Mouse (Mus musculus) heart, embryonic 12.5 days (tissue): ENCODE measurements at regions not wholly inside any gene's neighbourhood (a gene's known extent, or its start where the extent isn't known, plus 50 kb on each side); places are given as distances from the start of the nearest gene placed in this dataset.

Experiments used
- ATAC-seq: fragments of 200-750 bp; cut with Nextera tagmentation; 2 replicates; pipeline ENCODE4 v1.8.0; 2017; ENCODE audit warnings: moderate TSS enrichment, moderate library complexity; ENCODE audit not compliant: insufficient number of reproducible peaks, low FRiP score
- H3K27ac ChIP-seq: fragments of 300-500 bp; sonication (generic); 2 replicates; pipeline ENCODE4 v1.5.1; 2016; ENCODE audit warnings: mild to moderate bottlenecking, moderate library complexity; ENCODE audit not compliant: poor library complexity, severe bottlenecking
- H3K27me3 ChIP-seq: fragments of 300-500 bp; sonication (generic); replicated peaks from 2 replicates; pipeline ENCODE4 v1.6.1; 2016; ENCODE audit warnings: mild to moderate bottlenecking, moderate library complexity
- H3K36me3 ChIP-seq: fragments of 300-500 bp; sonication (generic); 2 replicates; pipeline ENCODE4 v1.6.1; 2016; ENCODE audit warnings: mild to moderate bottlenecking, moderate library complexity
- H3K4me1 ChIP-seq: fragments of 300-500 bp; sonication (generic); replicated peaks from 2 replicates; pipeline ENCODE4 v1.6.1; 2016; ENCODE audit warnings: mild to moderate bottlenecking
- H3K4me2 ChIP-seq: fragments of 300-500 bp; sonication (generic); 2 replicates; pipeline ENCODE4 v1.6.1; 2016; ENCODE audit warnings: mild to moderate bottlenecking, moderate library complexity
- H3K4me3 ChIP-seq: fragments of 300-500 bp; sonication (generic); 2 replicates; pipeline ENCODE4 v1.5.1; 2016; ENCODE audit warnings: mild to moderate bottlenecking
- H3K9ac ChIP-seq: fragments of 300-500 bp; sonication (generic); 2 replicates; pipeline ENCODE4 v1.6.1; 2016; ENCODE audit warnings: mild to moderate bottlenecking, moderate library complexity
- H3K9me3 ChIP-seq: fragments of 300-500 bp; sonication (generic); replicated peaks from 2 replicates; pipeline ENCODE4 v1.6.1; 2016; ENCODE audit warnings: mild to moderate bottlenecking, moderate library complexity
- WGBS: fragments of 180-500 bp; shearing (Covaris S2); methylation state at CpG from one replicate; pipeline ENCODE4 v1.1.7; 2016; 5-methylcytosine and 5-hydroxymethylcytosine counted together

- no peak for ATAC-seq
- Histone ChIP-seq H3K9ac (no peak overlapping the region), H3K4me2 (no peak overlapping the region), H3K27me3 (no peaks in the 10 kb centered on the region), H3K27ac (no peak overlapping the region), H3K36me3 (no peaks in the 10 kb centered on the region), H3K4me3 (no peak overlapping the region), H3K4me1 (peaks cover 8% of the 10 kb centered on the region; the same call in 1 of the 2 replicates), H3K9me3 (no peaks in the 10 kb centered on the region)
- 34% methylated on average over 4 of the region's 4 CpGs for WGBS
Observed at GRCm38 (mm10) chr13:101935843-101936242, 167.8 kb upstream of the Pik3r1 start.

GRCm38 (mm10) chr13:101954521-101954920 is 186.5 kb upstream of the Pik3r1 start:
- H3K9me3 ChIP-seq: no peaks in the 10 kb centered on the region
- H3K4me3 ChIP-seq: no peak overlapping the region
- ATAC-seq: no peak
- no peak overlapping the region for H3K4me2 ChIP-seq
- WGBS: 84% methylated on average over 3 of the region's 3 CpGs
- no peak overlapping the region for H3K9ac ChIP-seq
- H3K4me1 ChIP-seq: no peaks in the 10 kb centered on the region
- H3K27ac ChIP-seq: no peak overlapping the region
- no peaks in the 10 kb centered on the region for H3K36me3 ChIP-seq
- no peaks in the 10 kb centered on the region for H3K27me3 ChIP-seq

- Histone ChIP-seq H3K27me3 (no peaks in the 10 kb centered on the region), H3K4me1 (no peaks in the 10 kb centered on the region), H3K4me2 (no peak overlapping the region), H3K9me3 (no peaks in the 10 kb centered on the region), H3K36me3 (no peaks in the 10 kb centered on the region), H3K27ac (no peak overlapping the region), H3K4me3 (no peak overlapping the region), H3K9ac (no peak overlapping the region)
- WGBS: 86% methylated on average over 7 of the region's 7 CpGs
- no peak for ATAC-seq
Observed at GRCm38 (mm10) chr13:101955806-101956418, 187.9 kb upstream of the Pik3r1 start.

- Histone ChIP-seq H3K4me2 (no peak overlapping the region), H3K4me3 (no peak overlapping the region), H3K9me3 (no peaks in the 10 kb centered on the region), H3K4me1 (no peaks in the 10 kb centered on the region), H3K27me3 (no peaks in the 10 kb centered on the region), H3K27ac (no peak overlapping the region), H3K36me3 (no peaks in the 10 kb centered on the region), H3K9ac (no peak overlapping the region)
- WGBS: 60% methylated on average over 4 of the region's 4 CpGs
- no peak for ATAC-seq
Observed at GRCm38 (mm10) chr13:101957782-101958181, 189.8 kb upstream of the Pik3r1 start.

- Histone ChIP-seq H3K4me1 (0 out of 2 replicates have a peak, but pooled peaks cover 4% of the 10 kb centered on the region), H3K36me3 (no peaks in the 10 kb centered on the region), H3K9me3 (no peaks in the 10 kb centered on the region), H3K27me3 (no peaks in the 10 kb centered on the region), H3K4me2 (no peak overlapping the region), H3K4me3 (no peak overlapping the region), H3K9ac (no peak overlapping the region), H3K27ac (no peak overlapping the region)
- ATAC-seq: no peak
- WGBS: 51% methylated on average over 7 of the region's 7 CpGs
Observed at GRCm38 (mm10) chr13:101965537-101965936, 197.5 kb upstream of the Pik3r1 start.

- no peak overlapping the region for H3K9ac ChIP-seq
- WGBS: 78% methylated on average over 8 of the region's 8 CpGs
- no peak overlapping the region for H3K27ac ChIP-seq
- no peak for ATAC-seq
- no peaks in the 10 kb centered on the region for H3K36me3 ChIP-seq
- 0 out of 2 replicates have a peak, but pooled peaks cover 4% of the 10 kb centered on the region for H3K4me1 ChIP-seq
- H3K27me3 ChIP-seq: no peaks in the 10 kb centered on the region
- H3K4me2 ChIP-seq: no peak overlapping the region
- no peaks in the 10 kb centered on the region for H3K9me3 ChIP-seq
- no peak overlapping the region for H3K4me3 ChIP-seq
Observed at GRCm38 (mm10) chr13:101966799-101967397, 198.9 kb upstream of the Pik3r1 start.

- no peaks in the 10 kb centered on the region for H3K27me3 ChIP-seq
- H3K36me3 ChIP-seq: no peaks in the 10 kb centered on the region
- H3K4me2 ChIP-seq: no peak overlapping the region
- H3K9me3 ChIP-seq: no peaks in the 10 kb centered on the region
- no peak overlapping the region for H3K9ac ChIP-seq
- H3K4me3 ChIP-seq: no peak overlapping the region
- H3K27ac ChIP-seq: no peak overlapping the region
- 88% methylated on average over 4 of the region's 4 CpGs for WGBS
- no peak for ATAC-seq
- 0 out of 2 replicates have a peak, but pooled peaks cover 4% of the 10 kb centered on the region for H3K4me1 ChIP-seq
Observed at GRCm38 (mm10) chr13:101967466-101967865, 199.4 kb upstream of the Pik3r1 start.

- H3K27ac ChIP-seq: no peak overlapping the region
- no peak overlapping the region for H3K4me3 ChIP-seq
- H3K36me3 ChIP-seq: no peaks in the 10 kb centered on the region
- WGBS: 88% methylated on average over 4 of the region's 4 CpGs
- ATAC-seq: no peak
- no peak overlapping the region for H3K9ac ChIP-seq
- H3K4me2 ChIP-seq: no peak overlapping the region
- peaks cover 10% of the 10 kb centered on the region for H3K4me1 ChIP-seq
- no peaks in the 10 kb centered on the region for H3K9me3 ChIP-seq
- H3K27me3 ChIP-seq: no peaks in the 10 kb centered on the region
Observed at GRCm38 (mm10) chr13:101976766-101977165, 208.7 kb upstream of the Pik3r1 start.

- no peaks in the 10 kb centered on the region for H3K27me3 ChIP-seq
- WGBS: 70% methylated on average over 4 of the region's 4 CpGs
- H3K4me2 ChIP-seq: no peak overlapping the region
Observed at GRCm38 (mm10) chr13:101980171-101980835, 212.3 kb upstream of the Pik3r1 start.

GRCm38 (mm10) chr13:101988637-101989413 is 220.8 kb upstream of the Pik3r1 start:
- Histone ChIP-seq H3K9ac (no peak overlapping the region), H3K4me3 (no peak overlapping the region), H3K4me2 (no peak overlapping the region), H3K27me3 (no peaks in the 10 kb centered on the region), H3K4me1 (no peaks in the 10 kb centered on the region), H3K36me3 (no peaks in the 10 kb centered on the region), H3K9me3 (no peaks in the 10 kb centered on the region), H3K27ac (no peak overlapping the region)
- no peak for ATAC-seq
- WGBS: 76% methylated on average over 9 of the region's 9 CpGs

More at GRCm38 (mm10) chr13:101980171-101980835, 212.3 kb upstream of the Pik3r1 start:
- ATAC-seq: no peak
- Histone ChIP-seq H3K4me1 (no peaks in the 10 kb centered on the region), H3K9ac (no peak overlapping the region), H3K4me3 (no peak overlapping the region), H3K27ac (no peak overlapping the region), H3K36me3 (no peaks in the 10 kb centered on the region), H3K9me3 (0 out of 2 replicates have a peak, but pooled peaks cover 5% of the 10 kb centered on the region)

GRCm38 (mm10) chr13:101991729-101992128 is 223.7 kb upstream of the Pik3r1 start:
- no peaks in the 10 kb centered on the region for H3K9me3 ChIP-seq
- peaks cover 12% of the 10 kb centered on the region; the same call in 1 of the 2 replicates for H3K4me1 ChIP-seq
- H3K36me3 ChIP-seq: no peaks in the 10 kb centered on the region
- no peak overlapping the region for H3K27ac ChIP-seq
- H3K4me2 ChIP-seq: no peak overlapping the region
- no peak for ATAC-seq
- 69% methylated on average over 1 of the region's 1 CpGs for WGBS
- H3K27me3 ChIP-seq: no peaks in the 10 kb centered on the region
- H3K9ac ChIP-seq: no peak overlapping the region
- no peak overlapping the region for H3K4me3 ChIP-seq
